Mouse (Mus musculus) cerebellum, postnatal 4 days (tissue): ENCODE measurements around the gene Mpp2.

Experiments used
- DNase-seq, 2 experiments: peaks; one replicate each; pipeline ENCODE4 v3.0.0; 2022; ENCODE audit warnings: low spot score in 2 of 2, mixed read lengths in 1 of 2

The Mpp2 gene

DNA sequence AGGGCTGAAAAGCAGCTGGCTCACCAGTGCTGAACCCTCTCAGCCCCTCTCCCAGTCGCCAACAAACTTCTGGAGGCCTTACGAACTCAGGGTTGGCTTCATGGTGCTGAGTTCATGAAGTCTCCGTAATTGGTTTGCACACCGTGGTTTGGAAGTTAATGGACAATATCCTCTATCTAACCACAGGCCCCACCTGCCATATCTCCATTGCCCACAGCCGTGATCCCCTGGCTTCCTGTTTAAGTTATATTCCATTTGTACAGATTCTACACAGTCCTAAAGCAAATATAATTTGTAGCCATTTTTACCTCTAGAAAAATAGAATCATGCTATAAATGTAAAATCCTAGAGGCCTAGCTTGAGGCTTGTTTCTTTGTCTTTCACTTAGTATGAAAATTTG lies 15.6 kb downstream of the Mpp2 start:
- no peak for DNase-seq

DNA sequence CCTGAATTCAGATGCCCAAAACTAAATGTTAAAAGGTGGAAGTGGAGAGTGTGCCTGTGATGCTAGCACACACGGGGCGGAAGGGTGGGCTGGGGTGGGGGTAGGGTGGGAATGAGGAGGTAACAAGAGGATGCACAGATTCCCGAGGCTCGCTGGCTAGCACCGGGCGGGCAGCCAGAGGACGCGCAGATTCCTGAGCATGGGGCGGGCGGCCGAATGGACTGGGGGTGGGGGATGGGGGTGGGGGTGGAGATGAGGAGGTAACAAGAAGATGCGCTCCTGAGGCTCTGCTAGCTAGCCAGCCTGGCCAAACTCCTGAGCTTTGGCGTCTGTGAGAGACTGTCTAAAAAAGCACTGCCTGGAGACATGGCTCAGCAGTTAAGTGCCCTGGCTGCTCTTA lies 17.9 kb downstream of the Mpp2 start:
- DNase-seq: no peak

DNA sequence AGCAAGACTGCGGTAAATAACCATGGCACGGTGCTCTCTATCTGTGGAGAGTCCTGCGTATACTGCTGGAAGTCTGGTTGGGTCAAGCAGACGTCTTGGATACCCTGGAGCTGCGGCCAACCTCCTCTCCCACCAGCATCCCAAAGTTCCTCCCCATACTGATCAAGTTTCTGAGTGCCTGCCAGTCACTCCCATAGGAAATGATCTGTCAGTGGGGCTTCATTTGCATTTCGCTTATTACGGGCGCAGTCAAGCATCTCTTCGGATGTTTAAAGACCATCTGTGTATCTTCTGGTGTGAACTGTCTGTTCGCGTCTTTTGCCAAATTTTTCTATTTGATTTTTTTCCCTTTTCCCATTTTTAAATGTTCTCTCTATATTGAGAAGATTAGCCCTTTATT lies 18.7 kb downstream of the Mpp2 start:
- no peak for DNase-seq

DNA sequence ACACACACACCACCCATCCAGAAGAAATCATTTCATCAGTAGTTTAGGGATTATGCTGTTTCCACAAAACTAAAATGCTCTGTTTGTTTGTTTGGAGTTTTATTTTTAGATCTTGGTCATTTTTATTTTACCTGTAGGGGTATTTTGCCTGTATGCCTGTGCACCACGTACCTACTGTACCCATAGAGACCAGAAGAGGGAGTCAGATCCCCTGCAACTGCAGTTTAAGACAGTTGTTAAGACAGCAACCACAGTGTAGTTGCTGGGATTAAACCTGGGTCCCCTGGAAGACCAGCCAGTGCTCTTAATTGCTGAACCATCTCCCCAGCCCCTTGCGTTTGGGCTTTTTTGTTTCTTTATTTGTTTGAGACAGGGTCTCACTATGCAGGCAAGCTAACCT lies 19.3 kb downstream of the Mpp2 start:
- no peak for DNase-seq

DNA sequence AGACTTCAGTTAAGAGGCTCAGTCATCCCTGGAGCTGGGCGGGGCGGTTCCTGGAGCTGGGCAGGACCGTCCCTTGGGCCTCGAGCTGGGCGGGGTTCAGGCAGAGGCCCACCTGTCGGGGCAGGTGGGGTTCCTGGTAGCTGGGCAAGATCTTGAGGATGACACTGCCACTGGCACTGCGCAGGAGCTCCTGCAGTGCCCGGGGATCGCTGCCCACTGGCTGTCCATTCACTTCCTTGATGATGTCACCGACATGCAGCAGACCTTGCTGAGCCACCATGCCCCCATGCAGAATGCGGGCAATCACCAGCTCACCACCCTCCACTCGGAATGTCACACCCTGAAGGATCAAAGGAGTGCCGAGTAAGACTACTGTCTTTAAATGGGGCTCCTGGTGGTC lies 25.2 kb downstream of the Mpp2 start:
- DNase-seq: no peak

DNA sequence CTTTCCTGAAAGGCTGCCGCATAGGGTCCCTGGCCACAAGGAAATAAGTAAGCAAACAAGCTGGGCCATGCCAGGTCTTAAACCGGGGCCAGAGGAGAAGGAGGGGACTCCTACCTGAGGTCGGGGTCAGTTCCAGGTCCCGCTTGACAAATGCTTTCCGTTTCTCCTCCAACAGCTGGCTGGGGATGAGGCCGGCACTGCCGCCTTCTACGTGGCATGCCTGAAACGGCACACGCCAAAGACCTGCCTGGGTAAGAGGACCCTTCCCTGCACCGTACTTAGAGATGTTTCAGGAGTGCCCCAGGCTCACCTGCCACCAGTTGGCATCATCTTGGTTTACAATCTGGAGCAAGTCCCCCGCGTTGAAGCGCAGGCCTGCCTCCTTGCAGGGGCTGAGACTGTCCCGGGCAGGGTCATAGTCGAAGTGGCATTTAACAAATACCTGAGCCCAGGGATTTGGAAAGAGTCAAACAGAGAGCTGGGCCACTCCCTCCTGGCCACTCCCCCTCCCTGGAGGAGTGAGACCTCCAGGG lies 26.3 kb downstream of the Mpp2 start:
- DNase-seq: no peak

DNA sequence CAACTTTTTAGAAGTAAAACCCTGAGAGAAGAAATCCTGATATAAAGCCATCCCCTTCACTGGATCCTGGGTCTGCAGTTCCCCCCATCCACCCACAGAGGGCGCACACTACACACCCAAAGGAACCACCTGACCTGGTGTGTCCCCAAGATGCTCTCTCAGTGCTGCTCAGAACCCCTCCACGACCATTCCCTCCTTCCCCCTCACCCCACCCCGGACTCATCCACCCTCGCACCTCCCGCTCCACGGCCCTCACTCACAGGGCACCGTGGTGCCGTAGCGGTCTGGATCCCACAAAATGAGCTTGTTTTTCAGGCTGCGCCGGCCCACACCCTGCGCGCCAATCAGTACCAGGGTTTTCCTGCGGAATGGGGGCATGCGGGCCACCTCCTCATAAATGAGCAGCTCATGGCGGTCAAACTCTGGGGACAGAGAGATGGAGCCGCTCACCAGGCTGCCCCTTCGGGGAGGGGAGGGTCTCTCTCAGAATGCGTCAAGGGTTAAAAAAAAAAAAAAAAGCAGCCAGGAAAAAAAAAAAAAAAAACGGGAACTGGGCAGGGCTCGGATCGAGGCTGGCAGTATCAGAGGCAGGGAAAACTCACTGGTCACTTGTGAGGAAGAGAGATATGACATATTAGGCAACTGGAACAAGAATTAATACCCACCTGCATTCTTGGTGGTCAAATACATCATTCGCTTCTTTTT lies 26.9 kb downstream of the Mpp2 start:
- peak; percentile 72 to 79 for DNase-seq

DNA sequence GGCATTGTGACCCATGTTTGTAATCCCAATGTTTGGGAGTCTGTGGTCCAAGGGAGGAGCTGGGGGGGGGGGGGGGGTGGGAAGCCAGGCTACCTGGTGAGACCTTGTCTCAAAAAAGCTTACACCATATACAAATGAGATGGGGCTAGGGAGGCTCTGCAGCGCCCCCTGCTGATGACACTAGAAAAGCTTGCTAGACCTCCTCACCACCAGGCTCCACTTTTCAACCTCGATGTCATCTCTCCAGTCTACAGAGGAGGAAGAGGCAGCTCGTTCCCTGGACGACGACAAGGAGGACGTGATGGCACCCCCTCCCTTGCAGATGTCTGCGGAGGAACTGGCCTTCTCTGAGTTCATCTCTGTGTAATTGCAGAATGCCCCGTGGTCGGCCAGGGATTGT lies 34.5 kb downstream of the Mpp2 start:
- DNase-seq: peak in 1 of 2 experiments; percentile 58

DNA sequence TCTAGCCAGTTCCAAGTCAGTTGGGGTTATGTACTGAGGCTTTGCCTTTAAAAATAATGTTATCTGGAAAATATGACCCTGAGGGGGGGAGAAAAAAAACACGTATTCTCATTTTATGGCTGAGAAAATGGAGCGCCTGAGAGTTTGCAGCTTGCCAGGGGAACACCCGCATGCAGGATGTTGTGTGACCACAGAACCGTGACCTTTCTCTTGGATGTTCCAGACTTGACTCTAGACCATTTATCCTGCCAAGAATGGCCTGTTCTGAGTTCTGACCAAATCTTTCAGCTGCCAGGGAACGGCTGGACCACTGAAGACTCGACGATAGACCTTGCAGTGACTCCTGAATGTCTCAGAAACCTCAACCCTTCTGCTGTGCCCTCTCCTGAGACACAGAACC lies 35.1 kb downstream of the Mpp2 start:
- no peak for DNase-seq

DNA sequence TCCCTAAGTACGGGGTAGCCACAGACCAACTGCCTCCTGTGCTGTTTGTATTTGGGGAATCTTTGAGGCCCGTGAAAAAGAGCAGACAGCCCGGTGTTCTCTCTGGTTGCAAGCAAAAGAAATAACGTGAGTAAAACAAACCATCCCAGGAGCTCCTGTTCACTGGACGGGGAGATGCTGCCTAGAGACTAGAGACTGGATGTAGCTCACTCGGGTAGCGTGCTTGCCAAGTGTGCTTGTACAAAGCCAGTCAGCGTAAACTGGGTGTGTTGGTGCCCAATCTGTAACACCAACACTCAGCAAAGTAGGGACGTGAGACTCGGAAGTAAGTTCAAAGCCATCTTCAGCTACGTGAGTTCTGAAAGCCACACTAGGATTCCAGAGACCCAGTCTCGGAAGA lies 35.6 kb downstream of the Mpp2 start:
- DNase-seq: no peak

DNA sequence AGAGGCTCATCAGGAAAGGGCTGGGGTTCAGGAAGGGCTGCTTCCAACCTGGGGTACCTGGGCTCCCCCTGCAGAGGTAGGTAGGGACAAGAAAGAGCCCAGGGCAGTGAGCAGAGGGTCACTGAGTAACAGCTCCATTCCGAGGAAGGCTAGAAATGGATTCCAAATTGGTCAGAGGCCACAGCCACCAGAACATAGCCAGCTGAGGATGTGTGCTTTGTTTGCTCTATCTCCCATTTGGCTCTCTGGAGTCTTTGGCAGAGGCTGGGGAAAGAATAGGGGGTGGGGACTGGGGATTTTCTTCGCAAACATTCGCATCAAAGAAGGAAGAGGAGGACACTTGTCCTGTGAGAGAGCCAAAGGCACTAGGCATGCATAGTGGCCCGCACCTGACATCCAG lies 36.4 kb downstream of the Mpp2 start:
- DNase-seq: no peak

DNA sequence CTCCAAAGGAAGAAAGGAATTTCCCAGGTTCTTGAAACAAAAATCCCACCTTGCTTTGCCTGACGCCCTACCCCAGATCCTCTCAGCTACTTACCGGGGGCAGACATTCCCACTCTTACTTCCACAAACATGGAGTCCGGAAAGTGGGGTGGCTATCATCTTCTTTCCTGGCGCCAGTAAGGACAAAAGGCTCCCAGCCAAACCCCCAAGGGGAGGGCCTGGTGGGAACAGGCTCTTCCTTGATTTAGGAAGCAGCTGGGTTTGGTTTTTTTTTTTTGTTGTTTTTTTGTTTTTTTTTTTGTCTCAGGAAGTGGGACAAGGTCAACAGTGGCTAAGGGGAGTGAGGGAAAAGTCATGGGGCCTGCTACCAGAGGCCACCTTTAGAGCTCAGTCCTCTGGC lies 36.8 kb downstream of the Mpp2 start:
- DNase-seq: no peak

DNA sequence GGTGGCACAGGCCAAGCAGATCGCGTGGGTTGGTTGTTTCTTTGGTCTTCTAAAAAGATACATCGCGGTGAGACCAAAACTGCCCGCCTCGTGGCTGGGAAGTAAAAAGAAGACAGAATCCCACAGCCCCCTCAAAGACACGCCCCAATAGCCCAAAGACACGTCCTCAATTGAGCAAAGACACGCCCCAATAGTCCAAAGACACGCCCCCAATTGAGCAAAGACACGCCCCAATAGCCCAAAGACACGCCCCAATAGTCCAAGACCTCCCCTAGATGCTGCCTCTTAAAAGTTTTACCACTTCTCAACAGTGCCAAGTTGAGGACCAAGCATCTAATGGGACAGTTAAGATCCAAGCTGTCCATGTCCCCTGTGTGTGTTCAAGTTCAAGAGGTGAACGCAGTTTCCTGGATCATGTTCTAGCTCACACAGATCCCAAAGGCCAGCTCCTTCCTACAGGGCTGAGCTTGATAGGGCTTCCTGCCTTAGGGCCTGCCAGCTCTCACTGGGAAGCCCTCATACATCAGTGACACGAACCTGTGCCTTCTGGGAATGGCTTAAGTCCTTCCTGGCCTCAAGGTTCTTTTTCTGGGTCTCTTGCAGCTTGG lies 38.3 kb downstream of the Mpp2 start:
- DNase-seq: no peak

DNA sequence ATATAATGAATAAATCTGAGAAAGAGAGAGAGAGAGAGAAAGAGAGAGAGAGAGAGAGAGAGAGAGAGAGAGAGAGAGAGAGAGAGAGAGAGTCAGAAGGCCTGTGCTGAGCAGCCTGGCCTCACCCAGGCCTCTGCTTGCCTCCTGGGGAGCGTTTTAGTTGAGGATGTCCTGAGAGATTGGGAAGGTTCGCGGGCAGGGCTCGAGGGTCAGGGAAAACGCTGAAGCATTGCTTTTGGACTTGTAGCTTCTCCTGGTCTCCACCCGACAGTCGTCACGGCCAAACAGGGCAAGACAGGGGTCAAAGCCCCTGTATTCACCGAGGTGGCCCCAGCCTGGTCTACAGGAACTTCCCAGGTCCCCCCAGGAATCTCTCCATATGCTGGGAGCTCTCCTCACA lies 41.7 kb downstream of the Mpp2 start:
- no peak for DNase-seq

DNA sequence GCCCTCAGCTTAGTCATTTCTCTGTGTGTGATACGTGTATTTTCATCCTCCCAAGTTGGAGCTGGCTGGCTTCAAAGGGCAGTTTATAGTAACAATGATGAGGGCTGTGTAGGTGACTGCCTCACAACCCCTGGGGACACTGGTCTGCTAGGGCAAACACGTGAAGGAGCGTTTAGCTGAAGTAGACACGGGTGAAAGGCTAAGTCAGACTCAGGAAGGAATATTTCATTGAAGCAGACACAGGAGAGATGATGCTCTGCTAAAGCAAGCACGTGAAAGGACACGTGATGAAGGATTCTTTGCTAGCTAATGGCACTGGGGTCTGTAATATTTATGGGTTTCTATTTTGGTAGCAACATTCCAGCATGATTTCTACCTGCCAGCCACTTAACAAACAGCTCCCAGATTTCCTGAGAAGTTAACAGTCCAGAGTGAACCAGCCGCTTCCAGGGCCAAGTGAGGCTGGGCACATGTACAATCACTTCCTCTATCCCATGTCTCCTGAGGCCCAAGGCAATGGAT lies 43.6 kb downstream of the Mpp2 start:
- no peak for DNase-seq

DNA sequence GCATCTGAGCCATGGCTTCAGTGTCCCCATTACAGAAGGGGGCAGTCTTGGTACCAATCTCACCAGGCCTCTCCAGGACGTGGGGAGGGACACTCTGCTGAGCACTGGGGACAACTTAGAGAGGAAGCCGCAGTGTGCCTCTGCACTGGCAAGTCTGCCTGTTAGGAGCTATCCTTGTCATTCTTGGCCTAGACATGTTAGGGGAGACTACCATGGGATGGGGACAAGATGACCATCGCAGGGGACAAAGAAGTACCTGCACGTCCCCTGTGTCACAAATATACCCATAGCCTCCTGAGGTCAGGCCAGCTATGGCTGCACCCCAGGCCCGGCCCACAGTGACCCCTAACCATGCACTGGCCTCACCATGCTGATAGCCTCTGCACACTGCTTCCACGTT lies 44.9 kb downstream of the Mpp2 start:
- no peak for DNase-seq

DNA sequence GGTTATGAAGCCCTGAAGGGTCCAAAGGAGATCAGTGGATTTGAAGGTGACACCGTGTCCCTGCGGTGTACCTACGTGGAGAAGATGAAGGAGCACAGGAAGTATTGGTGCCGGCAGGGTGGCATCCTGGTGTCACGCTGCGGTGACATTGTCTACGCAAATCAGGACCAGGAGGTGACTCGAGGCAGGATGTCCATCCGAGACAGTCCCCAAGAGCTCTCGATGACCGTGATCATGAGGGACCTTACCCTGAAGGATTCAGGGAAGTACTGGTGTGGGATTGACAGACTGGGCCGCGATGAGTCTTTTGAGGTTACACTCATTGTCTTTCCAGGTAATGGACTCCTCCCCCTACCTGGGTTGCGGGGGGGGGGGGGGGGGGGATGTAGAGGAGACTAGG lies 45.3 kb downstream of the Mpp2 start:
- DNase-seq: no peak

DNA sequence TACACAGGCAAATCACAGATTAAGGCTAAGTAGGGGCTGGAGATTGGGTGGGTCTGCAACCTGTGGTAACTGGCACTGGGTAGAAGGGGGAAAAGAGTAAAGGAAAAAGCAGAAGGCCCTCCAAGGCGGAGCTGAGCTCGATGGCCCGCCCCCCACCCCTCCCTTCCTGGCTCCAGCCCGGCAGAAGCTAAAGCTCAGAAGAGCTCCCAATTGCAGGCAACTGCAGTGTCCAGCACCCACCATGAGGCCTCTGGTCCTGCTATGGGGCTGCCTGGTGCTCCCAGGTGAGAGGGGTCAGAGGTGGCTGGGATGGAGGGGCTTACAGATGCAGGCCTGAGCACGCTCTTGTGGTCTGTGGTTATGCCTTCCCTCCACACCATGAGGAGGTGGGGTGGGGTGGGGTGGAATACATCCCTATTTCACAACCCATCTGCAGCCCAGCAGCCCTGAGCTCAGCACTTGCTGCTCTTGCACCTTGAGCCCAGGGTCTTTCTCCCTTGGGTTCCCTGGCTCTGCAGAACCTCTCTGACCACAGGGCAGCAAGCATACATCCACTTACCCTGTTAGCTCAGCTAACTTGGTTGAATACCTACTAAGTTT lies 46.9 kb downstream of the Mpp2 start, which contains the start of gene Cd300lg:
Gene Cd300lg (plus strand): TSS at position 160 of the 600 bp plus-strand sequence.
- no peak for DNase-seq

DNA sequence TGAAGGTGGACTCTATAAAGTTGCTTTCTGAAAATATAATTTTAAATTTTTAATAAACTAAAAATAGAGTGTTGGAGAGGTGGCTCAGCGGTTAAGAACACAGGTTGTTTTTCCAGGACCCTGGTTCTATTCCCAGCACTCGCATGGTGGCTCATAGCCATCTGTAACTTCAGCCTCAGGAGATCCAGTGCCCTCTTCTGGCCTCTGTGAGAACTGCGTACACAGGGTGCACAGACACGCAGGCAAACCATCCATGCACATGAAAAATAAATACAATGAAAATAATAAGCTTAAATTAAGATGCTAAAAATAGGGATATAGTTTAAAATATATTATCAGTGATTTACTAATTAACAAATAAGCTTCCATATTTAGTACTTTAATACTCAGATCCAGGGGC lies 47.7 kb downstream of the Mpp2 start:
- no peak for DNase-seq

DNA sequence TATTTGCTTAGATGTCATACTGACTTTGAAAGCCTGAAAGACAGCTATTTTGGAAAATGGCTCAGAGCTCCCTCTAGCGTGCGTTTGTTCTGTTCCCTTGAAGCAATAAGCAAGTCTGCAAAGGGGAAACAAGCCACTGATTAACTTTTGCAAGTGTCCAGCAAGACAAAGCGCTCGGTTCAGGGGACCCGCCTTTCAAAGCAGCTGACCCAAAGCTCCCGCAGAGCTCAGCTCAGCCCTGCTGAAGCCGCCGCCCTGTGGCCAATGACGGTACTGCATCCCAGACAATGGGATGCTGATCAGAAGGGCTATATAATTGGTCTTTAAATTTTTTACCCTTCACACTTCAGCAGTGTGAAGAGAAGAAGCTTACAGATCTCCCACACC lies 48.2 kb downstream of the Mpp2 start:
- DNase-seq: peak; percentile 75 to 94

DNA sequence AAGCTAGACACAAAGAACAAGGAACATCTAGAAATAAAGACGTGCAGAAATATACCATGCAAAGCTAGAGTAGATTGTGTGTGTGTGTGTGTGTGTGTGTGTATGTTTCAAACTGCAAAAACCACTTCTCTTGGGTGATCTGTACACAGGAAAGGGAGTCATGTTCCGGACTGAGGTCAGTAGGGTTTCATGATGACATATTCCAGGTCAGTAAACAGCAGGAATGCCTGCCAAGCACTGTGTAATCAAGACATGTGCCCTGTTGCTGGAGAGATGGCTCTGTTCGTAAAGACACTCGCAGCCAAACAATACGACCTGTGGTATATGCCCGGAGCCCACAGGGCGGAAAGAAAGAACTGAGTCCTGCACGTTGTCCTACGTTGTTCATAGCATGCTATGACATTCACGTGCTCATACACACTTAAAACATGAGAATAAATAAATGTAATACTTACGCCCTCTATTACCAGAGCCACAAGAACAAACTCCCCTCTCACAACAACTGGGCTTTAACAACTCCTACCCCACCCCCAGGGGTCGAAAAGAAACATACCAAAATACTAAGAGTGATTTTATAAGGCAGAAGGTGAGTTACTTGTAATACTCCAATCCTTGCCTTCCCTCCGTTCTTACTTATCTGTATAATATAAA lies 48.7 kb downstream of the Mpp2 start:
- no peak for DNase-seq

DNA sequence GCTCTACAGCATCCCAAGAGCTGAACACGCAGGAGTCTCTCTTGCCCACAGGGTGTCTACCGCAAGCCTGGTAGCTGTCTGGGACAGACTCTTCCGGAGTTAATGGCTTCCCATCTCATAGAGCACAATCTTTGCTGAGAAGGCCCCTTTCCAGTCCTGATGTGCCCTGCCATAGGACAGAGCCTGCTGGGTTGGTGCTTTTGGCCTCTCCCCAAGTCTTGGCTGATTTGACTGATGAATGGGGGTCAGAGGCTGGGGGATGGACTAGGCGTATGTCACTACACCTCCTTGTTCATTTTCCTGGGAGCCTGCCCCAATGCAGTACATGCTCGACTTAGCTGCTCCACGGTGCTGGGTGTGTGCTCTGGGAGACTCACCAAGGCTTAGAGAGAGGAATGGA lies 50.5 kb downstream of the Mpp2 start:
- DNase-seq: no peak
